ENCODE assay signal across 16 mouse cellular contexts in the genomic region with DNA sequence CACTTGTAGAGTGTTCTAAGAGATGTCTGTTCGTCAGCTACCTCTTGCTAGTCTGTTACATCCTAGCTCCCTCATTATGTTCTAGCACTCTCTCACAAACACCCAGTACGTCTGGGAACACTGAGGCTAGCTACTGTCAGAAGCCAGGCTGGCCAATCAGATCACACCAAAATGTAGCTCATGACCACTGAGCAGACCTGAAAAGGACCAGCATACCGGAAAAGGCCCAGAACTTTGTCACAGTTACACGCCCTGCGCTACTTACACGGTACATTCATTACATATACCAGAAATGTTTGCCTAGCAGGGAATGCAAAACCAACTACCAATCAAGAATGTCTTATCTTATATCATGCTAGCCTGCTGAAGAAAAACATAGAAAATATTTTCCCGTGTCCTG.
"Had no signal": no experiment of that assay in that cellular context is flagged by ENCODE, and none has a peak within 500 bp of the region (broad histone marks: within the 10 kb centered on the region; RNA-seq: fewer than 3 reads in every experiment).

No protein-coding gene starts in this region.

- H3K4me1 ChIP-seq: liver, embryonic 12.5 days; midbrain, embryonic 10.5 days; midbrain, embryonic 12.5 days had no signal

- H3K9ac ChIP-seq: liver, embryonic 12.5 days; liver, embryonic 14.5 days; lung, embryonic 14.5 days; midbrain, embryonic 12.5 days; neural tube, embryonic 13.5 days had no signal

- H3K4me2 ChIP-seq: liver, embryonic 12.5 days; lung, embryonic 14.5 days; midbrain, embryonic 12.5 days; neural tube, embryonic 13.5 days had no signal

- H3K9me3 ChIP-seq: liver, embryonic 12.5 days; midbrain, embryonic 10.5 days; midbrain, embryonic 12.5 days; neural tube, embryonic 13.5 days had no signal

- ATAC-seq: liver, embryonic 12.5 days; midbrain, embryonic 16.5 days had no signal

- H3K36me3 ChIP-seq: liver, embryonic 12.5 days; midbrain, embryonic 10.5 days; midbrain, embryonic 12.5 days; neural tube, embryonic 13.5 days had no signal

- H3K27me3 ChIP-seq: liver, embryonic 12.5 days; midbrain, embryonic 12.5 days; neural tube, embryonic 13.5 days had no signal

- DNase-seq: lung, adult 18-20 months; lung, embryonic 14.5 days; lung, postnatal 10 days; lung, postnatal 4 days; midbrain, embryonic 14.5 days; right cerebral cortex, postnatal 14 days; thymus, adult 18-20 months; thymus, postnatal 14 days; thymus, postnatal 36 days had no signal

- H3K4me3 ChIP-seq: liver, embryonic 12.5 days; midbrain, embryonic 10.5 days; midbrain, embryonic 12.5 days; myocyte; neural tube, embryonic 13.5 days had no signal

- H3K27ac ChIP-seq: liver, embryonic 12.5 days; liver, embryonic 14.5 days; midbrain, embryonic 10.5 days; midbrain, embryonic 12.5 days; neural tube, embryonic 13.5 days had no signal
